Mouse (Mus musculus): Measurements from ENCODE around the gene Urah. TPM values are rescaled to one million over a fixed set of nuclear protein-coding genes. Genes with fewer than 3 reads are reported as not detected.

Urah gene
- total RNA-seq, 2 experiments from 2014 or later = 0.69 TPM; not detected in 1

GRCm38 (mm10) chr7:140857550-140858505 is 23.0 kb downstream of the Urah start, which contains the start of gene Bet1l:
Bet1l (minus strand) TSS chr7:140857577.
- no peak for DNase-seq (ENCODE audit: extremely low spot score in 1 of 2, low spot score in 2 of 2)
- intact Hi-C loops (cut with DNase I) = no loop called here

- intact Hi-C loops (cut with DNase I) = no loop called here
- DNase-seq (ENCODE audit: extremely low spot score in 1 of 2, low spot score in 2 of 2) = no peak
These were observed 23.9 kb downstream of the Urah start for GRCm38 (mm10) chr7:140858746-140859145.

- intact Hi-C loops (cut with DNase I) = no loop called here
- DNase-seq (ENCODE audit: extremely low spot score in 1 of 2, low spot score in 2 of 2) = no peak
These were observed 25.2 kb downstream of the Urah start for GRCm38 (mm10) chr7:140859997-140860396.

- DNase-seq (ENCODE audit: extremely low spot score in 1 of 2, low spot score in 2 of 2) = no peak
- intact Hi-C loops (cut with DNase I) = no loop called here
These were observed 25.9 kb downstream of the Urah start for GRCm38 (mm10) chr7:140860728-140861127.

- no peak for DNase-seq (ENCODE audit: extremely low spot score in 1 of 2, low spot score in 2 of 2)
- intact Hi-C loops (cut with DNase I) = no loop called here
These were observed 29.9 kb downstream of the Urah start for GRCm38 (mm10) chr7:140864761-140865160.

GRCm38 (mm10) chr7:140874224-140874623 is 39.4 kb downstream of the Urah start:
- intact Hi-C loops (cut with DNase I) = no loop called here

GRCm38 (mm10) chr7:140877364-140877763 is 42.5 kb downstream of the Urah start:
- DNase-seq (ENCODE audit: extremely low spot score in 1 of 2, low spot score in 2 of 2) = no peak
- intact Hi-C loops (cut with DNase I) = no loop called here

More at GRCm38 (mm10) chr7:140874224-140874623, 39.4 kb downstream of the Urah start:
- no peak for DNase-seq (ENCODE audit: extremely low spot score in 1 of 2, low spot score in 2 of 2)

- DNase-seq (ENCODE audit: extremely low spot score in 1 of 2, low spot score in 2 of 2) = no peak
- intact Hi-C loops (cut with DNase I) = no loop called here
These were observed 44.5 kb downstream of the Urah start for GRCm38 (mm10) chr7:140879355-140879754.

GRCm38 (mm10) chr7:140880419-140880818 is 45.6 kb downstream of the Urah start:
- intact Hi-C loops (cut with DNase I) = loop anchor here (10.0 kb wide), 1 partner anchor 796 kb away; the partner anchor contains the start of gene Caly

GRCm38 (mm10) chr7:140880865-140881515 is 46.2 kb downstream of the Urah start:
- no peak for DNase-seq (ENCODE audit: extremely low spot score in 1 of 2, low spot score in 2 of 2)

More at GRCm38 (mm10) chr7:140880419-140880818, 45.6 kb downstream of the Urah start:
- no peak for DNase-seq (ENCODE audit: extremely low spot score in 1 of 2, low spot score in 2 of 2)

GRCm38 (mm10) chr7:140881696-140882468 is 47.1 kb downstream of the Urah start, which contains the start of the genes Psmd13 and Sirt3:
Psmd13 (plus strand) TSS chr7:140881968.
Sirt3 (minus strand) TSS chr7:140882309.
- peak; percentile 94 to 97 for DNase-seq (ENCODE audit: extremely low spot score in 1 of 2, low spot score in 2 of 2)
- intact Hi-C loops (cut with DNase I) = loop anchor here (10.0 kb wide), 1 partner anchor 797 kb away; the partner anchor contains the start of gene Caly

More at GRCm38 (mm10) chr7:140880865-140881515, 46.2 kb downstream of the Urah start:
- intact Hi-C loops (cut with DNase I) = loop anchor here (10.0 kb wide), 1 partner anchor 796 kb away; the partner anchor contains the start of gene Caly

GRCm38 (mm10) chr7:140882469-140882803 is 47.6 kb downstream of the Urah start:
- intact Hi-C loops (cut with DNase I) = loop anchor here (10.0 kb wide), 1 partner anchor 798 kb away; the partner anchor contains the start of gene Caly
- no peak for DNase-seq (ENCODE audit: extremely low spot score in 1 of 2, low spot score in 2 of 2)

Other genes with a start within 250 kb of the Urah start
- under 1 TPM; 0.04 to 0.06 TPM for gene Olfr46, start 233.7 kb upstream of the Urah start, total RNA-seq (2021)
- gene Olfr61, start 206.0 kb upstream of the Urah start, total RNA-seq (2021) = not detected
- gene Olfr53, start 188.6 kb upstream of the Urah start, total RNA-seq (2021) = not detected
- gene Olfr539, start 175.1 kb upstream of the Urah start, total RNA-seq (2021) = under 1 TPM; 0.04 to 0.06 TPM
- under 1 TPM in 1 of 2 experiments, not detected in 1; 0.10 TPM for gene Olfr45, start 153.1 kb upstream of the Urah start, total RNA-seq (2021)
- gene Olfr541, start 137.8 kb upstream of the Urah start, total RNA-seq (2021) = not detected
- not detected for gene Cyp2e1, start 71.3 kb upstream of the Urah start, total RNA-seq (2021)
- gene Syce1, start 47.2 kb upstream of the Urah start, total RNA-seq (2021) = under 1 TPM in 1 of 2 experiments, not detected in 1; 0.54 TPM
- 10 to 100 TPM; 13.1 to 14.4 TPM for gene Zfp941, start 12.8 kb upstream of the Urah start, total RNA-seq (2021)
- not detected for gene Scgb1c1, start 10.5 kb downstream of the Urah start, total RNA-seq (2021)
- gene Odf3, start 12.8 kb downstream of the Urah start, total RNA-seq (2021) = not detected
- 1 to 10 TPM in 1 of 2 experiments, under 1 TPM in 1; 0.89 to 1.1 TPM for gene Gm45785, start 21.3 kb downstream of the Urah start, total RNA-seq (2021)
- 10 to 100 TPM; 92.0 to 93.3 TPM for gene Ric8a, start 21.9 kb downstream of the Urah start, total RNA-seq (2021)
- 10 to 100 TPM; 24.4 to 25.1 TPM for gene Bet1l, start 22.6 kb downstream of the Urah start, total RNA-seq (2021)
- 100 to 1,000 TPM; 144 to 153 TPM for gene Psmd13, start 47.0 kb downstream of the Urah start, total RNA-seq (2021)
- 10 to 100 TPM; 52.5 to 53.0 TPM for gene Sirt3, start 47.3 kb downstream of the Urah start, total RNA-seq (2021)
- gene Cox8b, start 65.4 kb downstream of the Urah start, total RNA-seq (2021) = not detected
- gene Nlrp6, start 85.9 kb downstream of the Urah start, total RNA-seq (2021) = under 1 TPM; 0.39 to 0.67 TPM
- 1 to 10 TPM; 2.4 to 3.9 TPM for gene Pgghg, start 106.4 kb downstream of the Urah start, total RNA-seq (2021)
- not detected for gene Ifitm5, start 115.3 kb downstream of the Urah start, total RNA-seq (2021)
- not detected for gene Gm45717, start 120.9 kb downstream of the Urah start, total RNA-seq (2021)
- 10 to 100 TPM; 18.0 to 20.0 TPM for gene Ifitm2, start 121.0 kb downstream of the Urah start, total RNA-seq (2021)
- gene Ifitm1, start 132.2 kb downstream of the Urah start, total RNA-seq (2021) = 1 to 10 TPM; 3.2 to 3.3 TPM
- gene Ifitm3, start 175.8 kb downstream of the Urah start, total RNA-seq (2021) = 1 to 10 TPM; 7.8 to 8.6 TPM
- not detected for gene Ifitm6, start 182.9 kb downstream of the Urah start, total RNA-seq (2021)
- not detected for gene Gm17387, start 194.1 kb downstream of the Urah start, total RNA-seq (2021)
- gene B4galnt4, start 226.1 kb downstream of the Urah start, total RNA-seq (2021) = 100 to 1,000 TPM; 107 to 110 TPM
- gene Pkp3, start 243.2 kb downstream of the Urah start, total RNA-seq (2021) = not detected